Mouse (Mus musculus) testis, adult 2 months (tissue): ENCODE results near the gene Cd300lf.

Experiments used
- CTCF ChIP-seq: fragments of 200-500 bp; IDR thresholded peaks from 2 replicates; pipeline ENCODE4 v1.5.1; 2012; ENCODE audit warnings: low read depth, mild to moderate bottlenecking, inconsistent platforms, low read length, moderate library complexity; ENCODE audit not compliant: control insufficient read depth, insufficient read depth, insufficient replicate concordance
- POLR2A ChIP-seq: fragments of 200-500 bp; IDR thresholded peaks from 2 replicates; pipeline ENCODE4 v1.6.1; 2012; ENCODE audit warnings: low read depth, mild to moderate bottlenecking, inconsistent platforms, low read length, moderate library complexity; ENCODE audit not compliant: control insufficient read depth

DNA sequence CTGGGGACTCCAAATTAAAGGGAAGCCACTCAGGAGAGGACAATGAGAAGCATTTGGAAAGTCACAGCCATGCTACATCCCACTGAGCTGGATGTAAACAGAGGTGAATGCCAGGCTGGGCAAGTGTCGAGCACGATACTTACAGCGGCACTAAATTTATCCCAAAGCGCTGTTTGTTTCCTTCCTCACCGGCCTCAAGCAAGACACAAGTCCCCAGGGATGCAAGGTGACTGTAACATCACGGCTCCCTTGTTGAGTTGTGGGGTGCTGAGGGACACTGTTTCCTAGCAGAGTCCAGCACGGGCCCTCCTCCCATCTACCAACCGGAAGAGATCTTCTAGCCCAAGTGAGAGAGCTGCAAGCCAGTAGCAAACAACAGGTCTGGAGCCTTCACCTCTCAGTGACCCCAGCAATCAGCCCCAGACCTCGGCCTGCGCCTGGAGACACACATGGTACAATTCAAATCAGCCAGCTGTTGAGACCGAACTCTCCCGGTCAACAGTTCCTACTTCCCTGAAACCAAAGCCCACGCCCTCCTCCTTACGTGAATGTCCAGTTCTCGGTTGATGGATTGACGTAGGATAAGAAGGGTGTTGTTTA, 34.5 kb downstream of the Cd300lf start:
- TF ChIP-seq POLR2A (no peak), CTCF (no peak)
